Mouse (Mus musculus) Patski (cell line): Measurements from ENCODE around the gene Tmem63a. TPM values are rescaled to one million over a fixed set of nuclear protein-coding genes. Genes with fewer than 3 reads are reported as not detected.
"Not testable (repeated sequence)": the region's sequence is repeated elsewhere in the genome, so short reads cannot be mapped to it uniquely, and the experiment has no call there.

Source experiments
- ATAC-seq: fragments of 100-300 bp; one replicate; pipeline ENCODE4 v1.8.0; 2021
- CTCF ChIA-PET: fragments of 350-600 bp; sonication (Branson Sonifier 250); formaldehyde crosslinking; loops from one replicate; lab custom pipeline; 2022; ENCODE audit warnings: inconsistent platforms; lab: Charles Lee
- POLR2A ChIA-PET: fragments of 350-600 bp; sonication (Branson Sonifier 250); formaldehyde crosslinking; loops from one replicate; lab custom pipeline; 2022; ENCODE audit warnings: antibody characterized with exemption, inconsistent platforms; lab: Charles Lee
- DNase-seq: peaks from one replicate; pipeline ENCODE4 v3.0.0-alpha.2; 2011; ENCODE audit warnings: low read depth, low spot score
- H3K27me3 ChIP-seq: fragments of 371-371 bp; one replicate; pipeline ENCODE4 v1.5.1; 2021
- CTCF ChIP-seq: fragments of 100-300 bp; IDR thresholded peaks from one replicate; pipeline ENCODE4 v1.5.1; 2021
- in situ Hi-C: fragments of 300-500 bp; cut with MboI; formaldehyde crosslinking; loops from 3 replicates; pipeline ENCODE4 v1.11.1; 2018; ENCODE audit warnings: low pct_unique_long_range_greater_than_20kb, mixed read lengths
- polyA plus RNA-seq: library from polyadenylated mRNA; unstranded; gene quantifications from one replicate; pipeline ENCODE4 v1.2.3, GENCODE M21; 2021

Tmem63a gene
- polyA plus RNA-seq, 1 experiment from 2014 or later: 39.3 TPM

DNA sequence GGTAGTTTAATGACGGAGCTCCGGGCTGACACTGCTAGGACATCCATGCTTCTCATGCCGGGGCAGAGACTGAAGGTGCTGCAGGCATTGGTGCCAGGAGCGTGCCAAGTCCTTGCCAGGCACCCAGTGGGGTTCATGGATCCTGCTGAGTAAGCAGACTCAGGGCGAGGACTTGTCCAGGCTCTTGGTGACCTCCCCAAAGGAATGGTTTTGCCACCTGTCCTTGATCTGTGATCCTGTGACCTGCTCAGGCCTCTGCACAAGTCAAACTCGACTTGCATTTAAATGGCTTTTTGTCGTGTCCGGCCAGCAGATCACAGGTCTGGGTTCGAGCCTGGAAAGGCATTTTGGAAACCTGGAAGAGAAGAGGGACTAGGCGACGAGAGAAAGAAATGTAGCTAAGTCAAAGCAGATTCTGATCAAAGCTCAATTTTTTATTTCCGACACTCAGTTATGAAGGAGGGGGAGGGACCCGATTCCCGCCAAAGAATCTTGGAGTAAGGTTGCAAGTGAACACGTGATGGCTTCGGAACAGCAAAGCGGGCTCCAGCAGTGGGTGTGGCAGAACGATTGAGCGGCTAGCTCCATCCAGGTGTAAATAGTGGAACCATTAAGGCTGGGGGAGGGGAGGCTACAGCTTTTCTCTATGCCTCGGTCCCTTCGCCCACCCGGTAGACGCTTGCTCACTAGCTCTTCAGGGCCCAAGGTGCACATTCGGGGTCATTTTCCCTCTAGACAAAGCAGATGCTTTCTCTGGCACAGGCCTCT, 37.5 kb downstream of the Tmem63a start:
- in situ Hi-C loops: no loop called here
- no peak for TF ChIP-seq CTCF
- DNase-seq (no peak), ATAC-seq (no peak)
- ChIA-PET CTCF (interaction anchor here (0.8 to 1.1 kb wide), 2 partner anchors 65 to 74 kb away, joined by 3 read pairs; no protein-coding TSS in a partner anchor), POLR2A (no interaction called here)
- peaks cover 3% of the 10 kb centered on the region for H3K27me3 ChIP-seq

DNA sequence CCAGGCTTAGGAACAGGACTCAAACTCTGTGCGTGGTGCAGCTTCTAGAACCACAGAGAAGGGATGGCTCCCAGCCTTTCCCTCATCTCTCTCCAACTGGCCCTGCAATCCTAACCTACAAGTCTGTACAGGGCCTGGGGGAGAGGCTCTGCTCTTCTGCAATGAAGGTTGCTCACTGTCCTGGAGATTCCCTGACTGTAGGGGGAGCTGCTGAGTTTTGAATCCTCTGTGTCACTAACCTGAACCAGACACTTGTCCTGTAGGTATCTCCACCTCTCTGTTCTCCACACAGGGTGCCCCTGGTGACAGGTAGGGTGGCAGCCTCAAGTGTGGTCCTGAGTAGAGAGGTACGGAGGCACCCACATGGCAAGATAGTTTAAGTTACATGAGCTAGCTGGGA, 38.3 kb downstream of the Tmem63a start:
- ChIA-PET CTCF (interaction anchor here (1.1 to 1.4 kb wide), 2 partner anchors 66 to 79 kb away, joined by 3 read pairs; no protein-coding TSS in a partner anchor), POLR2A (no interaction called here)
- TF ChIP-seq CTCF: no peak
- DNase-seq: no peak
- in situ Hi-C loops: no loop called here
- no peak for ATAC-seq
- H3K27me3 ChIP-seq: peaks cover 6% of the 10 kb centered on the region

DNA sequence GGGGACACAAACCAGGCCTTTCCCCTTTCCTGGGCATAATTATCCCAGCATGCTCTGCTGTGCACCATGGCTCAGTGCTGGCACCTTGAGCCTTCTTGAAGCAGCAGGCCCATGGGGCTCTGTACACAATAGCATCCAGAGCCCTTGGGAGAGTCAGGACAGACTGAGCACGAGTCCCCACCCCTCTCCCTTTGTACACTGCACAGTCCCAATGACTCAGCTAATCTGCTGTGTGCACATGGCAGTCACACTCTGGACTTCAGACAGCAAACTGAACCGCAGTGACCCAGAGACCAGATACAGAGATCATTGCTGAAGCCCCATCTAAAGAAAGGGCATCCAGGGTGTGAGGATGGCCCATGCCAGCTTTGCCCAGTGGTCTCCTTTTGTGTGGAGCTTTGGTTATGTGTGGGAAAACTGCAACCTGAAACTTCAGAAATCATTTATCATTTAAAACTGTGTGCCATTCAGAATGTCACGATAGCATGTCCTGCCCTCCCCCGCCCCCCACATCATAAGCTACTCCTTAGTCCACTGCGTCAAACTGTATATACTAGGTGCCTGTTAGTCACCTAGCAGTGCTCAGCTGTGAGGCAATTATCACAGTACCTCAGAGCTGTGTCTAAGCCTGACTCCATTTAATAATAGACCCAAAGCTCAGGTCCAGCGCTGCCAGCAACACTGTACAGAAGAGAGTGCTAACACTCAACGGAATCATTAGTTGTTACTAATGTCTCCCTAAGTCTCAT, 39.3 kb downstream of the Tmem63a start:
- ATAC-seq, DNase-seq, H3K27me3 ChIP-seq, POLR2A ChIA-PET, in situ Hi-C loops: not testable (repeated sequence)
- CTCF ChIA-PET: interaction anchor here (1.4 kb wide), 1 partner anchor 80 kb away, joined by 3 read pairs; no protein-coding TSS in a partner anchor

DNA sequence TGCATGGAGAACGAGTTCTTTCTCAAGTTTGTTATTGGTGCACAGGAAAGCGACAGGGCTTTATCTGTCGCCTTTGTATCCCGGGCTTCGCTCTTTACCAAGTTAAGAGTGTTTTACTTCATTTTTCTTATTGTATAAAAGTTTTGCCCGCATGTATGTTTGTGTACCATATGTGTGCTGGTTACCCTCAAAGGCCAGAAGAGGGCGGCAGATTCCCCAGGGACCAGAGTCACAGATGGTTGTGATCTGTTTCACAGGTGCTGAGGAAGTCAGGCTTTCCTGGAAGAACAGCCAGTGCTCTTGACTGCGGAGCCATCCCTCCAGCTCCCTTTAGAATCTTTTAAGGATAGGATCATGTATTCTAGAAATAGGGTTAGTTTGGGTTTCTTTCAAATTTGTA, 44.6 kb downstream of the Tmem63a start:
- in situ Hi-C loops: loop anchor here (5.0 kb wide), 1 partner anchor 246 kb away; no protein-coding TSS in a partner anchor
- TF ChIP-seq CTCF: peak; percentile 31
- peaks cover 6% of the 10 kb centered on the region for H3K27me3 ChIP-seq
- CTCF ChIA-PET: no interaction called here
- DNase-seq (no peak), ATAC-seq (no peak)
- POLR2A ChIA-PET: no interaction called here

DNA sequence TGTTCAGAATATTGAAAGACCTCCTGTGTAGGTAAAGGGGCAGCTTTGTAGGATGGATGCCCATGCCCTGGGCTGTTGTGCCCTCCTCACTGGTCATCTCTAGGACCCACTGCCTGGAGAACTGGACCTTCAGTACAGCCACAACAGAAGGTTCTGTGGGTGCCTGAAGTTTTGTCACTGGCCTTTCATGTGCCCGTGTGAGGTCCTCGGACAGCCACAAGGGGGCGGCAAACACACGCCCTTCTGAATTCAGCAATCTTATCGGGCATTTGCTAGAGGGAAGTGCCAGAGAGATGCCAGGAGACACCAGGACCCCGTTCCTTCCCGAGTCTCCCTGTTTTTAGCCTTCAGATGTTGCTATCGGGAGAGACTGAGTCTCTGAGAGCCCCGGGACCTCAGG, 45.6 kb downstream of the Tmem63a start:
- peak; percentile 89 for TF ChIP-seq CTCF
- ATAC-seq (no peak), DNase-seq (no peak)
- ChIA-PET CTCF (interaction anchor here (0.8 to 7.7 kb wide), 3 partner anchors 52 to 86 kb away, joined by 3 to 64 read pairs (median 3); no protein-coding TSS in a partner anchor), POLR2A (no interaction called here)
- in situ Hi-C loops: loop anchor here (5.0 kb wide), 1 partner anchor 245 kb away; no protein-coding TSS in a partner anchor
- peaks cover 6% of the 10 kb centered on the region for H3K27me3 ChIP-seq

DNA sequence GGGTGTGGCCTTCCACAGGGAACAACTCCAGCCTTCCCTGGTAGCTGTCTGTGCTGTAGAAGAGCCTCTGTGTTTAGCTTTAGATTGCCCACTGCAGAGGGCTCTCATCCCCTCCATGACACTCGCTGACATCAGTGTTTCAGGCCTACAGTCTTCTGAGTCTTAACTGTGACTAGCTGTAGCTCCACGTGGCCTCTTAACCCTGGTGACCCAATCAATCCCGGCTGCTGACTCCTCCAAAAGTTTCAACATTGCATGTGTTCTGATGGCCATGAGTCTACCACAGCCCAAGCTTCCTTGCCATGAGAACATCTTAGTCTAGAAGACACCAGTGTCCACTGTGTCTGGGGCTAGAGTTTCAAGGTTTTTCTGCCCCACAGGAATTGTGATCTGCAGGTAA, 48.5 kb downstream of the Tmem63a start:
- CTCF ChIA-PET: interaction anchor here (1.1 to 7.7 kb wide), 3 partner anchors 49 to 116 kb away, joined by 3 to 64 read pairs (median 4); no protein-coding TSS in a partner anchor
- ATAC-seq (no peak), DNase-seq (no peak)
- in situ Hi-C loops: loop anchor here (5.0 kb wide), 1 partner anchor 47 kb away; no protein-coding TSS in a partner anchor
- no peak for TF ChIP-seq CTCF
- POLR2A ChIA-PET: no interaction called here
- H3K27me3 ChIP-seq: no peaks in the 10 kb centered on the region

DNA sequence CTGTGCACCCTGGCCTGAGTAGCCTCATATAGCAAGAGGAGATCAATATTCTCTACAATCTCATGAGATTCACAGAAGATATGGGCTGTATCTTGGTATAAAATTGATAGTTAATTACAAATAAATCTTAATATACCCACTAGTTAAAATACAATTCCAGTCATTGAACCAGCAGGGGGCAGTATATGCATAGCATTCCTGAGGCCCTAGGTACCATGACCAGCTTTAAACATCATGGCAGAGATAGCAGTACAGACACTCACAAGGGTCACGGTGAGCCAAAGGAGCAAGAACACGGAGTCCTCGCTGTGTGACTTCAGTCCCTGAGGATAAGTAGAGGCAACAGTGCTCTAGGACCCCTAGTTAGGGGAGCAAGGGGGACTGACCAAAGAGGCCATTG, 50.0 kb downstream of the Tmem63a start:
- ChIA-PET CTCF (interaction anchor here (1.3 to 7.7 kb wide), 4 partner anchors 16 to 65 kb away, joined by 4 to 64 read pairs (median 5); no protein-coding TSS in a partner anchor), POLR2A (no interaction called here)
- peak; percentile 71 for TF ChIP-seq CTCF
- DNase-seq: no peak
- in situ Hi-C loops: loop anchor here (5.0 kb wide), 1 partner anchor 45 kb away; no protein-coding TSS in a partner anchor
- no peaks in the 10 kb centered on the region for H3K27me3 ChIP-seq
- no peak for ATAC-seq

DNA sequence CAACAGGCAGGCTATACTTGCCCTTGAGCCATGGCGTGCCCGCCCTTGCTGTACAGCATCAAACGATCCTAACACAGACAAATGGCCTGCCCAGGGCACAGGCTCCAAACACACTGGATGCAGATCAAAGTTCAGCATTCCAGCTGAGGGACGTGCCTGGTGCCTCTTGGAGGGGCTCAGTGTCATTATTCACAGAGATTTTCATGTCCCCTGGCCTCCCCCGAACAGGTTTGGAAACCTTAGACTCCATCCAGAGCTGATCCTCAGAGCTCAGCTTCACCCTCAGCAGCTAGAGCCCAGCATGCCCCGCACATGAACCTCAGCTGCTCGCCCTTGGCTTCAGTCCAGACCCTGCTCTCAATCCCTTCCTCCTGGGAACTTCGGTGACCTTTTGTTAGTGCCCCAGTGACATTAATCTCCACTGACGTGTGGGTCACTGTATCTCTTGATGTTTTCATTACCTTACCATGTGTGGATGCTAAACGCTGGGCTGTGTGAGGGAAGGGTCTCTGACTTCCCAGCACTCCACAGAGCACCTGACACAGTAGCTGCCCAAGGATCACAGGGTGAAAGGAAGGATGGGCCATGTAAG, 58.5 kb downstream of the Tmem63a start:
- CTCF ChIA-PET: no interaction called here
- ATAC-seq (no peak), DNase-seq (no peak)
- no peak for TF ChIP-seq CTCF
- in situ Hi-C loops: no loop called here
- no peaks in the 10 kb centered on the region for H3K27me3 ChIP-seq
- POLR2A ChIA-PET: no interaction called here

DNA sequence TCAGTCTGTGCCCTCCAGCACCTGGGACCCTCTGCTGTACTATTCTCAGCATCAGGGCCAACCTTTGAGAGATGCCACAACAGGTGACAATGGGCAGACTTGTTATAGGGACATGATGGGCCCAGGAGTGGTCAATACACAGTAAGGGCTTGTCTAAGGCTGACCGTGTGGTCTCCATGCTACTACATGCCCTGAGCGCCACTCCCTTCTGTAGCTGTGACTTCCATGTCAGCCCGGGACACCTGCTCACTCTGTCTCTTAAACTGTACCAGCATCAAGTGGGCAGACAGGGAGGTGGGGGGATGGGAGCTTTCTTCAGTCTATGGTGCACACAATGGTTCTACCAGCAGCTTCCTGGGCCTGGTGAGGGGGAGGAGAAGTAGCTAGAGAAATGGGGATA, 59.1 kb downstream of the Tmem63a start:
- ATAC-seq: no peak
- ChIA-PET CTCF (interaction anchor here (1.0 kb wide), 1 partner anchor 44 kb away, joined by 3 read pairs; no protein-coding TSS in a partner anchor), POLR2A (no interaction called here)
- no peak for TF ChIP-seq CTCF
- no peak for DNase-seq
- in situ Hi-C loops: no loop called here
- H3K27me3 ChIP-seq: no peaks in the 10 kb centered on the region

DNA sequence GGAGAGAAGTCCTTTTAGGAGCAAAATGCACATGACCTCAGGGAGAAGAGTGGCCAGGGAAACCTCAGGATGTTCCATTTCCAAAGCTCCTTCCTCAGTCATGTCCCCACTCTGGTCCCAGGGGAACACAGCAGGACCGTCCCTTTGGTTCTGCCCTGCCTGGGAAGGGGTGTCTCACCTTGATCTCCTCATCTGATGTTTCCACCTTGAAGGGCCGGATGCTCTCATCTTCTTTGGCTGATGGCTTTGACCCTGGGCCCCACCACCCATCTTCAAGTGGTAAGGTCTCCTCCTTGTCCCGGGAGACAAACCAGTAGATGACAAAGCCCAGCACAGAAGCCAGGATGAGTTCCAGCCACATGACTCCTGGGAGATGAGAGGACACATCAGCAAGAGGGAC, 59.5 kb downstream of the Tmem63a start:
- DNase-seq (no peak), ATAC-seq (no peak)
- no peaks in the 10 kb centered on the region for H3K27me3 ChIP-seq
- ChIA-PET CTCF (interaction anchor here (1.0 kb wide), 1 partner anchor 44 kb away, joined by 3 read pairs; no protein-coding TSS in a partner anchor), POLR2A (no interaction called here)
- in situ Hi-C loops: no loop called here
- no peak for TF ChIP-seq CTCF
